Mouse (Mus musculus): ENCODE results near the gene Gm14440.
"Not testable (repeated sequence)": the region's sequence is repeated elsewhere in the genome, so short reads cannot be mapped to it uniquely, and the experiment has no call there.

The Gm14440 gene

DNA sequence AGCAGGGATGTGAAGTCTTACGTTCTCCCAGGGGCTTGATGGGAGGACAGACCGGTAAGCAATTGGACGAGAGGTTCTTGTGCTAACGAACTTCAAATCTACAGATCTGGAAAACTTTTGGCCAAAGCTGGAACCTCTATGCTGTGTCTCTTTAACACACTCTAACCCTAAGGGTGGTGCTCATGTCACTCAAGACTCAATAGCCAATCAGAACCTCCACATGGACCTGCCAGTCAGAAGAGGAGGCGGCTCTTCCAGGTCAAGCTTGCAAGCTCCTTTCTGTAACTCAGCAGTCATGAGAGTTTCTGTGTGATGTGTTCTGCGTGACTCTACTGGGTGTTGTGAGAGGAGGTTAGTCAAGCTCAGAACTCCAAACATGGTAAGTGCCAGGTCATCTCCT is at the start of gene Gm14440:
Gene Gm14440 (plus strand): TSS at position 301 of the 400 bp plus-strand sequence.
- DNase-seq (ENCODE audit: extremely low spot score): not testable (repeated sequence)

All from embryo, embryonic 9.5 days (tissue).